Mouse (Mus musculus) hindbrain, embryonic 12.5 days (tissue): ENCODE measurements around the gene Samd11. TPM values are rescaled to one million over a fixed set of nuclear protein-coding genes. Genes with fewer than 3 reads are reported as not detected.
A peak's percentile ranks its signal among the peaks of the same experiment; 100 is the strongest.

ENCODE experiments used
- ATAC-seq: fragments of 200-750 bp; cut with Nextera tagmentation; 2 replicates; pipeline ENCODE4 v1.8.0; 2017; ENCODE audit warnings: moderate TSS enrichment; ENCODE audit not compliant: low FRiP score
- H3K27ac ChIP-seq: fragments of 300-500 bp; sonication (generic); 2 replicates; pipeline ENCODE4 v1.5.1; 2016; ENCODE audit warnings: mild to moderate bottlenecking
- H3K27me3 ChIP-seq: fragments of 300-500 bp; sonication (generic); 2 replicates; pipeline ENCODE4 v1.6.1; 2016; ENCODE audit warnings: mild to moderate bottlenecking
- H3K36me3 ChIP-seq: fragments of 300-500 bp; sonication (generic); 2 replicates; pipeline ENCODE4 v1.6.1; 2016; ENCODE audit warnings: mild to moderate bottlenecking
- H3K4me1 ChIP-seq: fragments of 300-500 bp; sonication (generic); 2 replicates; pipeline ENCODE4 v1.6.1; 2016
- H3K4me2 ChIP-seq: fragments of 300-500 bp; sonication (generic); replicated peaks from 2 replicates; pipeline ENCODE4 v1.6.1; 2016; ENCODE audit warnings: mild to moderate bottlenecking
- H3K4me3 ChIP-seq: fragments of 300-500 bp; sonication (generic); 2 replicates; pipeline ENCODE4 v1.5.1; 2016; ENCODE audit warnings: mild to moderate bottlenecking
- H3K9ac ChIP-seq: fragments of 300-500 bp; sonication (generic); 2 replicates; pipeline ENCODE4 v1.6.1; 2016; ENCODE audit warnings: mild to moderate bottlenecking, moderate library complexity
- H3K9me3 ChIP-seq: fragments of 300-500 bp; sonication (generic); replicated peaks from 2 replicates; pipeline ENCODE4 v1.6.1; 2016; ENCODE audit warnings: mild to moderate bottlenecking
- WGBS: fragments of 180-500 bp; shearing (Covaris S2); methylation state at CpG from one replicate; pipeline ENCODE4 v1.1.7; 2016; 5-methylcytosine and 5-hydroxymethylcytosine counted together
- microRNA-seq: library from miRNA; unstranded; fragments of <30 nt; microRNA quantifications from one replicate; pipeline ENCODE4, GENCODE M21; 2017
- polyA plus RNA-seq: library from polyadenylated mRNA; unstranded; fragments of >200 nt; fragmentation: Nextera tagmentation; extraction: Ambion mirVana; gene quantifications from 2 replicates; pipeline ENCODE4 v1.2.1, GENCODE M21; 2016

Gene Samd11
- polyA plus RNA-seq, 1 experiment from 2014 or later, result 3.0 TPM

DNA sequence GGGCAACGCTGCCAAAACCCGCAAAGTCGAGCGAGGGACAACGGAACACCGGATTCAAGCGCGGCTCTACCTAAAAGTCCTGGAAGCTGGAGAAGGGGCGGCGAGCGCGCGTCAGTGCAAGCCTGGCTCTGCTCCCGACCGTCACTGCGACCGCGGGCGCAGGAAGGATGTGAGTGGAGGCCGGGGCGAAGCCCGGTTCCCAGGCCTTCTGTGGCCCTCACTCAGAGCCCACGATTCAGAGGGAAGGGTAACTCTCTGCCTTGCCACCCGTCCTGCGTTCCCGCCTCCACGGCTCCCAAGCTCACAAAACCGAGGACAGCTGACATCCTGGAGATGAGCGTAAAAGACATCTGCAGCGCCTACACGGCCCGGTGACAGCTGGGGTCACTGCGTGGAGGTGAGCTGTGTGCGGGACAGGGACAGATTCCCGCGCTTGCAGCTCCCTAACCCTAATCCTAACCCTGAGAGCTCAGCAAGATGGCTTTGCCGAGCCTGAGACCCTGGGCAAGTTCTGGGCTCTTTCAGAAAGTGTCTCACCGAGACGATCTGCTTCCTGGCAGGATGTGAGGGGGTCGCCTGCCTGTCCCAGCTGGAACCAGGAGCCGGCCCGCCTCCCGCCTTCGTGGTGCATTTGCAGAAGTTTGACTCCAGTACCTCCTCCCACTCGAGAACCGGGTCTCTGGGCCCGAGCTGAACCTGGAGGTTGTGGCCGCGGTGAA lies 51.9 kb downstream of the Samd11 start:
- peak overlapping the region; percentile 80 for H3K9ac ChIP-seq
- H3K36me3 ChIP-seq, result no peaks in the 10 kb centered on the region
- peak overlapping the region; percentile 92 for H3K4me2 ChIP-seq
- no peaks in the 10 kb centered on the region for H3K9me3 ChIP-seq
- H3K27me3 ChIP-seq, result peaks cover 9% of the 10 kb centered on the region; the same call in 1 of the 2 replicates
- peak overlapping the region; percentile 60 for H3K4me3 ChIP-seq
- H3K4me1 ChIP-seq, result peaks cover 28% of the 10 kb centered on the region
- under 1% methylated on average over 49 of the region's 49 CpGs for WGBS
- peak overlapping the region; percentile 74; the same call in 1 of the 2 replicates for H3K27ac ChIP-seq
- peak; percentile 36 for ATAC-seq

DNA sequence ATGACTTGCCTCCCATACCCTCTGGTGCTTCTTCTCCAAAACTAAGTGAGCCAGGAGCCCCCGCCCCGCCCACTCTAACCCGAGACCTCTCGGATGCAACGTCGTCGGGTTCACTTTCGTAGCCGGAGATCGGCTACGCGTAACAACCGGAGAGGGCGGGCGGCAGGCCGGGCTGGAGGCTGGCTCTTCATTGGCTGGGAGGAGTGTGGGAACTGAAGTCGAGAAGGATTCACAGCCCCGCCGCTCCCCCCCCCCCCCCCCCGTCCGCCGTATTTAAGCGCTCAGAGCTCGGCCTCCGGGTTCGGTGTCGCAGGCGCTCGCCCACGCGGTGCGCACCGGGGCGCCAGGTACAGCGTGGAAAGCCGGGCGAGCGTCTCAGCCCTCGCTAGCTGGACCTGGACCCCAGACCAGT lies 52.5 kb downstream of the Samd11 start, which contains the start of gene AW011738:
Gene AW011738, plus strand, starts transcription at position 304 of the 412 bp plus-strand sequence.
- Histone ChIP-seq H3K36me3 (no peaks in the 10 kb centered on the region), H3K27ac (peak within 1 kb of the TSS; percentile 74)
- under 1% methylated on average over 32 of the region's 39 CpGs for WGBS

DNA sequence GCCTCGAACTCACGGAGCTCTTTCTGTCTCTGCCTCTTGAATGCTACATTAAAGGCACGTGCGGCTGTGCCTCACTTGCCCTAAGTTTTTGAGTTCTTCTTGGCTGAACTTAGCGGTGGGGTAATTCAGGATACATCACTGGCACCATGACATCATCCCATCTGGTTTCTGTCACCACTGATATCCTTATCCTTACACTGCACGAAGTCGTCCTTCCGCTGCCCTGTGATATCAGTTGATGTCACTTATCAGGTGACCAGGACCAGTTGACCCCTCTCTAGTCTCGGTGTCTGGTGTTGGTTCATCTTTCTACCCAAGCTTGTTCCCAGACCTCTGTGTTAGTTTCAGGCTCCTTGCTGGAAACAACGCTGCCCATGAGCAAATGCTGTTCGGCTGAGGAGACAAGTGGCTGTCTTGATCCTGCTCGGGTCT lies 53.0 kb downstream of the Samd11 start:
- H3K27ac ChIP-seq, result peak overlapping the region; percentile 74
- no peaks in the 10 kb centered on the region for H3K9me3 ChIP-seq
- peaks cover 30% of the 10 kb centered on the region for H3K4me1 ChIP-seq
- peak overlapping the region; percentile 60 for H3K4me3 ChIP-seq
- H3K4me2 ChIP-seq, result peak overlapping the region; percentile 92
- peak overlapping the region; percentile 80; the same call in 1 of the 2 replicates for H3K9ac ChIP-seq
- ATAC-seq, result no peak
- no peaks in the 10 kb centered on the region for H3K36me3 ChIP-seq
- H3K27me3 ChIP-seq, result peaks cover 9% of the 10 kb centered on the region; the same call in 1 of the 2 replicates
- WGBS, result 46% methylated on average over 12 of the region's 12 CpGs

More for the DNA sequence above, 52.5 kb downstream of the Samd11 start, which contains the start of gene AW011738:
- H3K4me3 ChIP-seq, result peak within 1 kb of the TSS; percentile 60
- H3K9me3 ChIP-seq, result no peaks in the 10 kb centered on the region
- H3K9ac ChIP-seq, result peak within 1 kb of the TSS; percentile 80
- H3K4me1 ChIP-seq, result peaks cover 30% of the 10 kb centered on the region
- H3K27me3 ChIP-seq, result peaks cover 9% of the 10 kb centered on the region; the same call in 1 of the 2 replicates
- peak within 1 kb of the TSS; percentile 92 for H3K4me2 ChIP-seq
- peak; percentile 82 for ATAC-seq

DNA sequence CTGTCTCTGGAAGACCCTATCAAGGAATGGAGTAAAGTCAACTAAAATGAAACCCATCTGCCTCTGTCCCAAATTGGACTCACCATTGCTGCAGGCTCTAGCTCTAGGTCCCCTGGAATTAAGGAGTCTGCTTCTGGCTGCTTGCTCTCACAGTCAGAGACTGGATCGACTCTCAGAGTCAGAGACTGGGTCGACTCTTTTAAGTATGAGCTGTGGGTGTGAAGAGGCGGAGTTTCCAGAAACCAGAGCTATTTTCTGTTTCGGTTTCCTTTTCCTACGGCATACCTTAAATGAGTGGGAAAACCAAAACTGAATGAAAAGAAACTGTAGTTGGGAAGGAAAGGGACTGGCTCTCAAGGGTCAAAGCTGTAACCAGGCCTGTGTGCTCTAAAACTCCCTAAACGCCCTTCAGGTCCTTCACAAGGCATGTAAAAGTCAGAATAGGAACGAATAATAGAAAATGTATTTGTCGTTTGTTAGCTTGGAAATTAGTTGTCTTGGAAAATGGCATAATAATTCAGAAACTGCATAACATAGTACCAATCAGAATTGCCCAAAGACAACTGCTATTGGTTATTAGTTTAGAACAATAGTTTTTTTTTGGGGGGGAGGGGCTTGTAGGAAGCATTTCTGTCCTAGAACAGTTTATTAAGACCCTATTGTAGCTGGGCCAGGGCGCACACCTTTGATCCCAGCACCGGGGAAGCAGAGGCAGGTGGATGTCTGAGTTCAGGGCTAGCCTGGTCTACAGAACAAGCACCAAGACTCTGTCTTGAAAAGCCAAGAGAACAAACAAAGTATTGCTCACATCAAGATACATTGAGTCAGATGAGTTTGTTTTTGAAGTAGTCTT lies 54.6 kb downstream of the Samd11 start, which contains the start of gene Isg15:
Gene Isg15, minus strand, starts transcription at position 196 of the 853 bp plus-strand sequence.
- peaks cover 34% of the 10 kb centered on the region for H3K4me1 ChIP-seq
- H3K27ac ChIP-seq, result no peak within 1 kb of the TSS
- no peak for ATAC-seq
- no peaks in the 10 kb centered on the region for H3K36me3 ChIP-seq
- no peak within 1 kb of the TSS for H3K9ac ChIP-seq
- whole genome bisulfite sequencing, result 66% methylated on average over 10 of the region's 10 CpGs
- H3K4me3 ChIP-seq, result no peak within 1 kb of the TSS
- H3K4me2 ChIP-seq, result no peak within 1 kb of the TSS
- H3K9me3 ChIP-seq, result no peaks in the 10 kb centered on the region
- peaks cover 9% of the 10 kb centered on the region; the same call in 1 of the 2 replicates for H3K27me3 ChIP-seq

DNA sequence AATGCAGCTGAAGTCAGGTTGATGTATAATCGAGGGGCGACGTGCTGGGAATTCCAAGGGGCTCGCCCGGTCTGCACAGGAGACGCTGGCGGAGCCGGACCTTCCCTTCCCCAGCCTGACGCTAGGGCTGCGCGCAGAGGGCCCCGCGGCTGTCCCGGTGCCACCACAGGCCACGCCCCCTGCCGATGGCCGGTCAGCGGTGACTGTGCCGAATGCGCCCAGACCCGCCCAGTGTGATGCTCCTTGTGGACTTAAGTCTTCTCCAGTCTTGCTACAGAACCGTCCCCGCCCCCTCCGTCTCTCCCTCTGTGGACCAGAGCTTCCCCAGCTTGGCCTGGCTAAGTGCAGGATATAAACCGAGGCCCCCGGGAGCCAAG lies 57.6 kb downstream of the Samd11 start:
- peak; percentile 96 for ATAC-seq
- Histone ChIP-seq H3K9ac (peak overlapping the region; percentile 97), H3K4me3 (peak overlapping the region; percentile 94), H3K36me3 (peaks cover 15% of the 10 kb centered on the region), H3K4me1 (peaks cover 43% of the 10 kb centered on the region), H3K27me3 (no peaks in the 10 kb centered on the region), H3K9me3 (no peaks in the 10 kb centered on the region), H3K27ac (peak overlapping the region; percentile 96), H3K4me2 (peak overlapping the region; percentile 89)
- under 1% methylated on average over 25 of the region's 26 CpGs for WGBS

DNA sequence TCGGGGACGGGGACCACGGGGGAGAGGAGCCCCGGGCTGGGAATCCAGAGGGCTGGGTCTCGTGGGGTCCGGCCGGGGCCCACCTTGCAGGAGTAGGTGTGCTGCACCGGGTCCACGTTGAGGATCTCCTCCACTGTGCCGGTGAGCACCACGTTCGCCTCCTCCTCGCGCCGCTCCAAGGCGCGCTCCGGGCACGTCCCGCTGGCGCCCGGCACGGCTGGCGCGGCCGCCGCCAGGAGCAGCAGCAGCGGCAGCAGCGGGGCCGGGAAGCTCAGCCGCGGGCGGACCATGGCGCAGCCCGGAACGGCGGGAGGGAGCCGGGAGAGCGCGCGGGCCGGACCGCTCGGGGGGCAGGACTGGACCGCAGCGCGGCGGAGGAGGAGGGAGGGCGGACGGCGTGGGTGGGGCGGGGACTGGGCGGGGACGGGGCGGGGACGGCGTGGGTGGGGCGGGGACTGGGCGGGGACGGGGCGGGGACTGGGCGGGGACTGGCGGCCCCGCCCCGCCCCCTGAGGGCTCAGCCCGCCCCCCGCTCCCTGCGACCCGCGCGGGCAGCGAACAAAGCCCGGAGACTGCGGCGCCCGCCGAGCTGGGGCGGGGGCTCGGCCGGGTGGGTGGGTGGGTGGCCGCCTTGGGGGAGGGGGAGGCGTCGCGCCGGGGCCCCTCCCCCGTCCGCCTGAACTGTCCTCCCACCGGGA lies 58.2 kb downstream of the Samd11 start, which contains the start of gene Agrn:
Gene Agrn, minus strand, starts transcription at position 358 of the 698 bp plus-strand sequence.
- H3K4me2 ChIP-seq, result peak within 1 kb of the TSS; percentile 89
- H3K36me3 ChIP-seq, result peaks cover 20% of the 10 kb centered on the region
- peak within 1 kb of the TSS; percentile 96 for H3K27ac ChIP-seq
- peak within 1 kb of the TSS; percentile 94 for H3K4me3 ChIP-seq
- peak; percentile 81 for ATAC-seq
- no peaks in the 10 kb centered on the region for H3K27me3 ChIP-seq
- H3K9me3 ChIP-seq, result no peaks in the 10 kb centered on the region
- peak within 1 kb of the TSS; percentile 97 for H3K9ac ChIP-seq
- 1% methylated on average over 52 of the region's 88 CpGs for WGBS
- peaks cover 43% of the 10 kb centered on the region for H3K4me1 ChIP-seq

Small RNA genes within 50 kb of the gene (microRNA-seq; reads per million reads assigned to microRNA genes)
- 5.4 reads per million, percentile 14 among the genes with 10 or more reads in this experiment for gene Mir7658

Other genes with a start within 250 kb of the Samd11 start
- 0.29 and 0.76 TPM in 2 replicates for gene Tnfrsf4, start 241.8 kb downstream of the Samd11 start, polyA plus RNA-seq
- 1.8 and 2.6 TPM in 2 replicates for gene Tnfrsf18, start 229.5 kb downstream of the Samd11 start, polyA plus RNA-seq
- gene Ttll10, start 196.2 kb downstream of the Samd11 start, polyA plus RNA-seq, result 0.14 and 0.32 TPM in 2 replicates
- gene 9430015G10Rik, start 145.7 kb downstream of the Samd11 start, polyA plus RNA-seq, result 49.6 and 50.8 TPM in 2 replicates
- gene Rnf223, start 125.1 kb downstream of the Samd11 start, polyA plus RNA-seq, result 0.56 and 0.76 TPM in 2 replicates
- gene Agrn, start 58.2 kb downstream of the Samd11 start, polyA plus RNA-seq, result 161 and 178 TPM in 2 replicates
- gene Isg15, start 54.8 kb downstream of the Samd11 start, polyA plus RNA-seq, result 1.2 and 1.3 TPM in 2 replicates
- gene AW011738, start 52.4 kb downstream of the Samd11 start, polyA plus RNA-seq, result 7.0 and 7.6 TPM in 2 replicates
- gene Perm1, start 39.8 kb downstream of the Samd11 start, polyA plus RNA-seq, result 2.3 and 2.6 TPM in 2 replicates
- 29.0 and 30.5 TPM in 2 replicates for gene Plekhn1, start 20.8 kb downstream of the Samd11 start, polyA plus RNA-seq
- gene Noc2l, start 19.6 kb downstream of the Samd11 start, polyA plus RNA-seq, result 71.1 and 76.7 TPM in 2 replicates
- gene Vmn2r-ps159, start 75.4 kb upstream of the Samd11 start, polyA plus RNA-seq, result not detected in 2 replicates